Mouse (Mus musculus): ENCODE measurements around the gene Zfp719.

Zfp719 gene

GRCm38 (mm10) chr7:43607743-43608287, 28.4 kb downstream of the Zfp719 start:
- in situ Hi-C loops (cut with MboI), result no loop called here

GRCm38 (mm10) chr7:43608316-43608824, 29.0 kb downstream of the Zfp719 start:
- in situ Hi-C loops (cut with MboI), result no loop called here

DNA sequence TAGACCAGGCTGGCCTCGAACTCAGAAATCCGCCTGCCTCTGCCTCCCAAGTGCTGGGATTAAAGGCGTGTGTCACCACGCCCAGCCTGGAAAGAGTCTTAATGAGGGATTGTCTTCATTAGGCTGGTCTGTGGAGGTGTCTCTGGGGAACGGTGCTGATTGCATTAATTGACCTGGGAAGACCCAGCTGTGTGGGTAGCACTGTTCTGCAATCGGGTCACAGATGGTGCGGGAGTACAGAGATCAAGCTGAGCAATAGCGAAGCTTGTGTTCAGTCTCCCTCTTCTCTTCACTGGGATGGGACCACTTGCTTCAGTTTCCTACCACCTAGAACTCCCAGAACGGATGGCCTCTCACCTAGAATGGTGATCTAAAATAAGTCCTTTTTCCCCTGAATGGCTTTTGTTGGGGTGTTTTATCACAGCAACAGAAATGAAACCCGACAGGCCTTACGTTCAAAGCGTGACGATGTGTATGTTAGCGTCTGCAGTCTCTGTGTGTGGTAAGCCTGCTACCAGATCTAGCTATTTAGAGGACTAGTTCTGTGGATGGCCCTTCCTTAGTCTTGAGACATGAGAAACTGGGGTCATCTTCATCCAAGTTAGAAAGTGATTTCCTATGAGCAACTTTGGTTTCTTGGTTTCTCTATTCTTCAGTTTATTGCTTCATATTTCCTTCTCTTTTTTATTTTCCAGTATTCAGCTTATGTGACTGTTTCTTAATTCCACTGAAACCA, 34.6 kb downstream of the Zfp719 start:
- in situ Hi-C loops (cut with MboI), result no loop called here

DNA sequence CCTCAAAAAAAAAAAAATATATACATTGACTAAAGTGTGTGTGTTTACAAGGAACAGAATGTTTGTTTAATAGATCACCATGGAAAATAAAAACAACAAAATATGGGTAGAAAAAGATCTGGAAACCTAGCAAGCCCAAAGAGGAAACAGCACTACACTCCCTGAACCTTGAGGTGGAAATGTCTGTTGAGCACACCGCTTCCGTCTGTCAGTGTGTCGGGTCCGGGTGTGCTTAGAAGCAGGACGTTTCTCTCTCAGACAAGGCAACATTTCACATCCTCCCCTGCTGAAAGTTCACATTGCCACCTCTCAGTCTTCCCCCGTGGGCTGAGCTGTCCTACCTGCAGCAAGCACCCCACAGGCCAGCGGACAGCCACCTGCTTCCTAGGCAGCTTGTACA, 43.5 kb downstream of the Zfp719 start:
- in situ Hi-C loops (cut with MboI), result no loop called here

DNA sequence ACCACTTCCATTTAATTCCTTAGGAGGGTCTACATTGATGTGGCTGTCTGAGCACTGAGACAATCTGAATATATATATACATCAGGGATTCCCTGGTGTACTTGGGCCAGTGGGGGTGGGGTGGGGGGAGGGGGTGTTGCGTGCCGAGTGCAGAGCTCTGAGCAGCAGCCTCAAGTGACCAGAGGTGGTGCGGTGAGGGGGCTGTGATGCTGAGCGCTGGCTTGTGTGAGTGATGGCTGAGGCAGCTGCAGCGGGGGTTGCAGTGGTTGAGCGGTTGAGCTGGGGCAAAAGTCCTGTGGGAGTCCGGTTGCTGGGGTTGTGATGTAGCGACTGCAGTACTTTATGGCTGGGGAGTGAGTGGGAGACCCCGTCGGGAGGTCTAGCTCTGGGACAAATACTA, 44.4 kb downstream of the Zfp719 start:
- in situ Hi-C loops (cut with MboI), result no loop called here

DNA sequence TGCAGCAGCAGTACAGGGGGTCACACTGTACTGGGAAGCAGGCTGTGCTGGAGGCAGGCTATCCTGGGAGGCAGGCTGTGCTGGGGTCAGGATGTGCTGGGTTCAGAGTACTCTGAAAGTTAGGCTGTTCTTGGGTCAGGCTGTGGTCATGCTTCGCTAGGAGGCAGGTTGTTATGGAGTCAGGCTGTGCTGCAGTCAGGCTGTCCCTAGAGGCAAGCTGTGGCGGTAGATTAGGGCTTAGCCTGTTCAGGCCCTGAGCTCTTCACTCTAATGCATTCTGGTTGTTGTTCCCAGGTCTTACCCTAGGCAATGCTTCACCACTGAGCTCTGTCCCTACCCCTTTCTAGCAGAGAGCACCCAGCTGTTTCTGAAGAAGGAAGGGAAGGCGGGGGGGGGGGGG, 45.7 kb downstream of the Zfp719 start:
- in situ Hi-C loops (cut with MboI), result no loop called here

DNA sequence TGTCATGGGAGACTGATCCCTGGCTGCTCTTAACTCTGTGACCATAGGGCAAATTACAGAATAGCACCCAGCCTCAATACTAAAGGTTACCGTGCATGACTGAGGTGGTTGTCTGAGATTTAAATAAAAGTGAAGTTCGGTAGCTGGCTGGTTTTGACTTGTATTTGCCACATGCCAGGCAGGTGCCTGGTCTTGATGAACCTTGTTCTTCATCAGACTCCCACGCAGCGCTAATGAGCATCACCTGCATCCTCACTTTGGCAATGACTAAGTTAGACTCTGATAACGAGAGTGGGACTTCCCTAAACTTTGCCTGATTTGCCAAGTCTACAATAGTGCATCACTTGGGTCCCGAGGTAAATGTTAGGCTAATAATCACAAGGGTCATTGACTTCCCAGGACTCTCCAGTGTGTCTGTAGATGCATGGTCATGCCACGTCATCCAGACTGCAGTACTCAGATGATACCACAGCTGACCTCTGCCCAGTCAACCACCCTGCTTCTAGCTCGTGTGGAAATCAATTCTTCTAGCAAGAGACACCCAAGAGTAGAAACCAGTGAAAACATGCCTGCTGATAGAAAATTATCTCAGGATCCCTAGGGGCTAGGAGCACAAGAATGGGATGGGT, 46.5 kb downstream of the Zfp719 start:
- in situ Hi-C loops (cut with MboI), result no loop called here

GRCm38 (mm10) chr7:43633940-43634339, 54.5 kb downstream of the Zfp719 start:
- in situ Hi-C loops (cut with MboI), result no loop called here

GRCm38 (mm10) chr7:43634500-43634899, 55.1 kb downstream of the Zfp719 start, which contains the start of gene Ceacam18:
Ceacam18 (plus strand) TSS chr7:43634707.
- in situ Hi-C loops (cut with MboI), result no loop called here

DNA sequence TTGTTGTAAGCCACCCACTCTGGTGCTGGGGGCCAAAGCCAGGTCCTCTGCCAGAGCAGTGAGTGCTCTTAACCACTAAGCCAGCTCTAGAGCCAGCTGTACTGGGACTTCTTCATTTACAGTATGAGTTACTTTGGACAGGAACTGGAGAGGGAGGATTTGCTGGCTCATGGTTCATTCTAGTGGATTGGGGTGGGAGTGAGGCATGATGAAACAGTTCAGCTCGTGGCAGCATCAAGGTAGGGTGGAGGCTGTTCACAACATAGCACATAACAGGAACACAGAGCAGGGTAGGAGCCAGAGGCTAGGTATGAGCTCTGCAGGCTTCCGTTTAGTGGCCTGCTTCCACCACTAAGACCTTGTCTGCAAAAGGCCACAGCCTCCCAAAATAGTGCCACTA, 56.8 kb downstream of the Zfp719 start:
- in situ Hi-C loops (cut with MboI), result no loop called here

- in situ Hi-C loops (cut with MboI), result no loop called here
Measured at GRCm38 (mm10) chr7:43637118-43637517, 57.7 kb downstream of the Zfp719 start.

- in situ Hi-C loops (cut with MboI), result no loop called here
Measured at GRCm38 (mm10) chr7:43642587-43642986, 63.2 kb downstream of the Zfp719 start.
